Mouse (Mus musculus) neural tube, embryonic 11.5 days (tissue): ENCODE data around the gene Grb10. TPM values are rescaled to one million over a fixed set of nuclear protein-coding genes. Genes with fewer than 3 reads are reported as not detected.

ENCODE experiments used
- ATAC-seq: fragments of 200-750 bp; cut with Nextera tagmentation; 2 replicates; pipeline ENCODE4 v1.8.0; 2017; ENCODE audit warnings: moderate number of reproducible peaks, mild to moderate bottlenecking, moderate TSS enrichment, moderate library complexity; ENCODE audit not compliant: insufficient read depth, low FRiP score, low TSS enrichment
- DNase-seq: peaks from one replicate; pipeline ENCODE4 v3.0.0-alpha.2; 2015; ENCODE audit warnings: low spot score
- H3K27ac ChIP-seq: fragments of 300-500 bp; sonication (generic); 2 replicates; pipeline ENCODE4 v1.5.1; 2014; ENCODE audit warnings: low read depth, mild to moderate bottlenecking, low read length
- H3K27me3 ChIP-seq: fragments of 300-500 bp; sonication (generic); 2 replicates; pipeline ENCODE4 v1.6.1; 2014; ENCODE audit warnings: mild to moderate bottlenecking, low read length, mixed read lengths; ENCODE audit not compliant: control insufficient read depth, insufficient read depth
- H3K36me3 ChIP-seq: fragments of 300-500 bp; sonication (generic); 2 replicates; pipeline ENCODE4 v1.6.1; 2014; ENCODE audit warnings: mild to moderate bottlenecking, low read length, moderate library complexity, mixed read lengths; ENCODE audit not compliant: control insufficient read depth, insufficient read depth
- H3K4me1 ChIP-seq: fragments of 300-500 bp; sonication (generic); 2 replicates; pipeline ENCODE4 v1.6.1; 2014; ENCODE audit warnings: low read length, mixed read lengths; ENCODE audit not compliant: control insufficient read depth, insufficient read depth
- H3K4me2 ChIP-seq: fragments of 300-500 bp; sonication (generic); 2 replicates; pipeline ENCODE4 v1.6.1; 2014; ENCODE audit warnings: low read depth, mild to moderate bottlenecking, moderate library complexity
- H3K4me3 ChIP-seq: fragments of 300-500 bp; sonication (generic); 2 replicates; pipeline ENCODE4 v1.5.1; 2014; ENCODE audit warnings: low read depth, low read length
- H3K9ac ChIP-seq: fragments of 300-500 bp; sonication (generic); 2 replicates; pipeline ENCODE4 v1.6.1; 2014; ENCODE audit warnings: mild to moderate bottlenecking, low read length
- H3K9me3 ChIP-seq: fragments of 300-500 bp; sonication (generic); 2 replicates; pipeline ENCODE4 v1.6.1; 2016; ENCODE audit warnings: low read length; ENCODE audit not compliant: control insufficient read depth
- WGBS: fragments of 180-500 bp; shearing (Covaris S2); extraction: QIAGEN DNeasy Blood & Tissue Kit; methylation state at CpG from one replicate; pipeline ENCODE4 v1.1.7; 2014; 5-methylcytosine and 5-hydroxymethylcytosine counted together
- polyA plus RNA-seq: library from polyadenylated mRNA; unstranded; fragments of >200 nt; fragmentation: Nextera tagmentation; extraction: Ambion mirVana; gene quantifications from 2 replicates; pipeline ENCODE4 v1.2.1, GENCODE M21; 2014

Gene Grb10
- polyA plus RNA-seq, 1 experiment from 2014 or later: 181 TPM

DNA sequence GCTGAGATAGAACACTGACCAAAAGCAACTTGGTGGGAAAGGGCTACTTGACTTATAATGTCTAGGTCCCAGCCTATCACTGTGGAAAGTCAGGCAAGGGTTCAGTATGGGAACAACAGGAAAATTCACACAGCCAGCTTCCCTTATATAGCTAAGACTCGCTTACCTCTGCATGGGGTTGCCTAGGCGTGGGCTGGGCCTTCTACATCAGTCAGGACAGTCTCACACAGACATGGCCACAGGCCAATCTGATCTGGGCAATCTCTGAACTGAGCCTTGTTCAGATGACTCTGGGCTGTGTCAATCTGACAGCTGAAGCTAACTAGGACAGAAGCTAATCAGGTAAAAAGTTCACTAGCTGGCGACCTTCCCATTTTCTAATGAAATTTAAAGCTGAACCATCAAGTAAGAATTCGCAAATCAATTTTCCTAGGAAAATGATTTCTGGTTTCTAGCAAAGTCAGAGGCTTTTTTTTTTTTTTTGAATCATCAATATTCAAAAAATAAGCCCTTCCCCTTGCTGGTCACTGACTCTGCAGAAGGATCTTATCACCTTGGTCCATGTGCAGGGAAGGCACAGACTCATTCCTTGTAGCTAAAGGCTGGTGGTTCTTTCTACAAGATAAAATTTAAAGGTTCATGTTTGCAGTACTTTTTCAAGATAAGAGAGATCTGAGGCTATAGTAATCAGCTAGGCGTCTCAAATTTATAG lies 76.4 kb downstream of the Grb10 start:
- Histone ChIP-seq H3K27me3 (no peaks in the 10 kb centered on the region), H3K4me1 (0 out of 2 replicates have a peak, but pooled peaks cover 3% of the 10 kb centered on the region), H3K9ac (no peak overlapping the region), H3K27ac (no peak overlapping the region), H3K4me3 (no peak overlapping the region), H3K9me3 (no peaks in the 10 kb centered on the region), H3K4me2 (no peak overlapping the region), H3K36me3 (no peaks in the 10 kb centered on the region; the same call in 1 of the 2 replicates)
- DNase-seq: no peak
- 84% methylated on average over 5 of the region's 5 CpGs for WGBS
- no peak for ATAC-seq

DNA sequence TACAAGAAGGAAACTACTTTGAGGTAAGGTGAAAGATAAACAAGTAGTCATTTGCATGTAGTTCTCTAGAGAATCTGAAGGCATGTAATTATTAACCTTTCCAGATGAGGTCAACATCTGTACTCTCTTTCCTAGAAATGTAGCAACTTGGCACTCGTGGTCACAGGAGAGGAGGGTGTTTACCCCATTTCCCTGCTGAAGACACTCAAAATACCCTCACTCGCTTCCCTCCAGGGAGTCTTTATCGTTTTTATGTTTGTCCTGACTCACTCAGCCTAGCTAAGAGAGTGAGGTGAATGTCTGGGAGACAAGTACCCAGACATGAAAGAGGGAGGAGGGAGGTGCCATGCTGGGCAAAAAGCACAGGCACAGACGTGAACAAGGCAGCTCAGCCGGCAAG lies 77.6 kb downstream of the Grb10 start:
- H3K4me1 ChIP-seq: 0 out of 2 replicates have a peak, but pooled peaks cover 3% of the 10 kb centered on the region
- H3K36me3 ChIP-seq: no peaks in the 10 kb centered on the region; the same call in 1 of the 2 replicates
- no peak overlapping the region for H3K27ac ChIP-seq
- no peak for DNase-seq
- no peak overlapping the region for H3K4me3 ChIP-seq
- H3K9me3 ChIP-seq: no peaks in the 10 kb centered on the region
- no peak overlapping the region for H3K4me2 ChIP-seq
- no peak overlapping the region for H3K9ac ChIP-seq
- H3K27me3 ChIP-seq: no peaks in the 10 kb centered on the region
- 28% methylated on average over 5 of the region's 5 CpGs for WGBS
- ATAC-seq: no peak

DNA sequence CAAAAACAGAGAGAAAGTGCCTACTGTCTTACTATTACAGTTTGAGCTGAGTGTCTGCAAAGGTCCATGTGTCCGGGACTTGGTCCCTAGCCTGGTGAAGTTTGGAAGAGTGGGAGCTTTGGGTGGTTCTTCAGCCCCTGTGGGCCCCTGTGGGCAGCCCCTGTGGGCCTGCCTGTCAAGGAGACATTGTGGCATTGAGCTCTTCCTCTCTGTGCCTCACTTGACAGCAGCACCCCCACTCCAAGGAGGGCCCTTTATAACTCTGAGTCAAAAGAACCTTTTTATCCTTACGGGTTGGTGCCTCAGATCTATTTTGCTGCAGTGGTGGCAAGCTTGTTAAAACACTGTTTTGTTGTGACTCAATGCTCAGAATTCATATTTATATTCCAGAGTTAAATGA lies 78.3 kb downstream of the Grb10 start:
- no peaks in the 10 kb centered on the region; the same call in 1 of the 2 replicates for H3K36me3 ChIP-seq
- ATAC-seq: no peak
- WGBS: 77% methylated on average over 2 of the region's 2 CpGs
- H3K4me3 ChIP-seq: no peak overlapping the region
- H3K27me3 ChIP-seq: no peaks in the 10 kb centered on the region
- no peak overlapping the region for H3K9ac ChIP-seq
- H3K4me2 ChIP-seq: no peak overlapping the region
- DNase-seq: no peak
- 0 out of 2 replicates have a peak, but pooled peaks cover 3% of the 10 kb centered on the region for H3K4me1 ChIP-seq
- H3K27ac ChIP-seq: no peak overlapping the region
- no peaks in the 10 kb centered on the region for H3K9me3 ChIP-seq

DNA sequence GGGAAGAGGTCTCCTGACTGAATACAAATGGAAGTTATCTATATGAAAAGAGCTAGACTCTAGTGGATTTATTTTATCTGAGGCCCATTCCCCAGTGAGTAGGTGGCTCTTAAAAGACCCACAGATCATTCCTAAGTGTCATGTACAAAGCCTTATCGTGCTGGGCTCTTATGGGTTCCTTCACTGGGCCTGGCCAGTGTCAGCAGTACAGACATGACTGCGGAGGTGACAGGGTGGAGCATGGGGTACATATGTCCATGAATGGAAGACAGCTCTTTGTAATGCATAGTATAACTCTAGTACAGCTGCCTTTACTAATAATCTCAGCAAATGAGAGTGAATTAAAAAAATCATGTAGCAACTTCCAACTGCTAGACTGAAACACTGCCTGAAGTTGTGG lies 80.0 kb downstream of the Grb10 start:
- ATAC-seq (no peak), DNase-seq (no peak)
- Histone ChIP-seq H3K27me3 (no peaks in the 10 kb centered on the region), H3K4me1 (no peaks in the 10 kb centered on the region), H3K27ac (no peak overlapping the region), H3K4me3 (no peak overlapping the region), H3K9ac (no peak overlapping the region), H3K4me2 (no peak overlapping the region), H3K36me3 (no peaks in the 10 kb centered on the region; the same call in 1 of the 2 replicates), H3K9me3 (no peaks in the 10 kb centered on the region)
- WGBS: 87% methylated on average over 2 of the region's 2 CpGs

DNA sequence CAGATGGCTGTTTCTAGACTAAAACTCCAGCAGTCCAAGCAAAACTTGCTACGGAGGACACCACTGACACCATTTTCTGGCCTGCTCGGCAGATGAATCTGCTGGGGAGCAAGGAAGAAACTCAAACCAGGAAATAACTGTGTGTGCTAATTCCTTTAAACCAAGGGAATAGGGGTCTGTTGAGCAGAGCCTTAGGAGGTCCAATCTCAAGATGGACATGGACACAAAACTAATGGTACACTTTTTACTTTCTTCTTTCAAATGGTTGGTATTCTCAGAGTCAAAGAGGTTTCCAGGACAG lies 80.5 kb downstream of the Grb10 start:
- H3K9me3 ChIP-seq: no peaks in the 10 kb centered on the region
- H3K4me3 ChIP-seq: no peak overlapping the region
- 86% methylated on average over 2 of the region's 2 CpGs for WGBS
- no peaks in the 10 kb centered on the region for H3K27me3 ChIP-seq
- DNase-seq (no peak), ATAC-seq (no peak)
- no peaks in the 10 kb centered on the region; the same call in 1 of the 2 replicates for H3K36me3 ChIP-seq
- H3K4me1 ChIP-seq: no peaks in the 10 kb centered on the region
- no peak overlapping the region for H3K27ac ChIP-seq
- H3K4me2 ChIP-seq: no peak overlapping the region
- no peak overlapping the region for H3K9ac ChIP-seq

DNA sequence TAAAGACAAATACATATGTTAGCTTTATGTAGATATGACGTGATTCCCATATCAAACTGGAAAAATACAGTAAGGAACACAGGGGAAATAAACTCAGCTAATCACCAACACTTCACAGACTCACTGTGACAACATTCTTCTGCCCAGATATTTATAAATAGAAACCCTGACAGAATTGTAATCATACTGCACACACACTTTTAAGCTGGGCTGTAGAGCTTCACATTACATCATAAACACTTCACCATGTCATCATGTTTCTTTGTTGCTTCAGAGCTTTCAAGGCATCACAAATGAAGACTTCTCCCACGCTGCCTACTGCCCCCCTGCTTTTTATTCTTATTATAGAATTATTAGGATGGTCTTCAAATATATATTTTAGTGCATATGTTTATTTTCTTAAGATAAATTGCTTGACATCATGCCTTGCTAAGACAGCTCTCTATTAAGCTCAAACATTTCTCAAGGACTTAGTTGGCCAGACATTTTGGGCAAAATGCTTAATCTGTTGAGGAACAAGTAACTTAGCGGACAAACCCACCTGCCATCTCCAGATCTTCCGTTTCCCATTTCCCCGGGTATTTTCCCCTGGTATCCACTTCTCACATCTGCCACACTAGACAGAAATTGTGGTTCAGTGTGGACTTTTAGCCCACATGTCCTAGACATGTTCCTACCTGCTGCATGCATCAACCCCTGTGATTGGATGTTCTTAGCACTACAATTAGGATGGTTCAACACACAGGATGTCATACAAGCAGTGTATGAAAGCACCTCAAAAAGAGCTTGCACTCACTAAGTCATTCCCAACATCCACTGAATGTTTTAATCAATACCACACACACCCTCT lies 81.0 kb downstream of the Grb10 start:
- Histone ChIP-seq H3K4me2 (no peak overlapping the region), H3K4me3 (no peak overlapping the region), H3K27me3 (no peaks in the 10 kb centered on the region), H3K36me3 (peaks cover 2% of the 10 kb centered on the region; the same call in 1 of the 2 replicates), H3K4me1 (no peaks in the 10 kb centered on the region), H3K27ac (no peak overlapping the region), H3K9ac (no peak overlapping the region), H3K9me3 (no peaks in the 10 kb centered on the region)
- no peak for DNase-seq
- no peak for ATAC-seq
- WGBS: 91% methylated on average over 5 of the region's 5 CpGs

DNA sequence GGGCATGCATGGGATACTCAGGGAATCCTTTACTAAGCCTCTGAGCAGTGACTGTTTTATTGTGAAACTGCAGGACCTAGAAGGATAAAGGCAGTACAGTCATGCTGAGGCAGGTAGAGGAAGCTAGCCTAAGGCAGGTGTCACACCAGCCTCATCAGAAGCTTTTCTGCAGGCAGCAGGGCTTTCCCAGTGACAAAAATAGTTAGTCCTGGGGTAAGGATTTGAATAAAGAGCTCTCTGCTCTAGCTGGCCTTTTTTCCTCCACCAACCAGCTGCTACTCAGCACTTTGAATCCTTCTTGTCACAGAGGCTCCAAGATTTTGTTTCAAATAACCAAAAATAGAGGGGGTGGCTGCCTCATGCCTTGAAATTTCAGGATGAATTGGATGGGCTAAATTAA lies 82.7 kb downstream of the Grb10 start:
- Histone ChIP-seq H3K4me3 (no peak overlapping the region), H3K4me2 (no peak overlapping the region), H3K9me3 (no peaks in the 10 kb centered on the region), H3K9ac (no peak overlapping the region), H3K27me3 (no peaks in the 10 kb centered on the region), H3K27ac (no peak overlapping the region), H3K4me1 (no peaks in the 10 kb centered on the region), H3K36me3 (peaks cover 2% of the 10 kb centered on the region; the same call in 1 of the 2 replicates)
- ATAC-seq: no peak
- no peak for DNase-seq

DNA sequence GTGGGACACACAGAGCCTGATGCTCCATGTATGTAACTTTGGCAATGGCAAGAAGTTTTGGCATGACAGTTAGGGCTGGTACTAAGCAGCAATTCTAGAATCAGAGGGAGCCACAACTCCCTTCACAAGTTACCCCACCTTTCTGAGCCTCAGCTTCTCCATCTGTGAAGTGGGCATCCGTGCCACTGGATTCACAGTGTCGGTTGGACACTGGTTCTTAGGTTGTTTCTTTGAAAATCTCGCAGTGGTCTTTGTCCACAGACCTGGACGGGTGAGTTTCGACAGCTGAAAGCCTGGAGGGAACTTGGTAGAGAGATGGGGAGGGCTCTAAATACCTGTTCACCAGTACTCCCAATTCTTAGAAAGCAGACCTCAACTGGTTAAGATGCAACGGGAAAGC lies 83.9 kb downstream of the Grb10 start:
- Histone ChIP-seq H3K27ac (no peak overlapping the region), H3K27me3 (no peaks in the 10 kb centered on the region), H3K4me3 (no peak overlapping the region), H3K9me3 (no peaks in the 10 kb centered on the region), H3K4me1 (no peaks in the 10 kb centered on the region), H3K36me3 (peaks cover 2% of the 10 kb centered on the region; the same call in 1 of the 2 replicates), H3K4me2 (no peak overlapping the region), H3K9ac (no peak overlapping the region)
- DNase-seq (no peak), ATAC-seq (no peak)
- WGBS: 89% methylated on average over 6 of the region's 6 CpGs

DNA sequence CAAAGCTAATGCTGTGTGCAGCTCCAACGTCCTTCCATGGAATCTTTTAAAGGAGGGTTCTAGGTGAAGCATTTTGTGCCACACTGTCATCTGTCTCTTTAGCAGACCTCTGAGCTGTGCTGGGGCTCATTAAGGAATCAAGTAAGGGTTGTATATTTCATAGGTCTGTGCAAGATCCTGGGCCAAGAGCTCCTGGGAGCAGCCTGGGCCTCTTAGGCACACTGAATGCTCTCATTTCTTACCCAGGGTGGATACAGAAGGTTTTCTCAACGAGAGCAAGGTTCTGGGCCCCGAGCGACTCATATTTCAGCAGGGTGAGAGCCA lies 84.4 kb downstream of the Grb10 start:
- DNase-seq: no peak

More for the DNA sequence above, 84.4 kb downstream of the Grb10 start:
- no peaks in the 10 kb centered on the region for H3K27me3 ChIP-seq
- H3K4me2 ChIP-seq: no peak overlapping the region
- H3K27ac ChIP-seq: no peak overlapping the region
- H3K4me3 ChIP-seq: no peak overlapping the region
- H3K9me3 ChIP-seq: no peaks in the 10 kb centered on the region
- no peak for ATAC-seq
- WGBS: 80% methylated on average over 4 of the region's 4 CpGs
- no peak overlapping the region for H3K9ac ChIP-seq
- peaks cover 2% of the 10 kb centered on the region; the same call in 1 of the 2 replicates for H3K36me3 ChIP-seq
- no peaks in the 10 kb centered on the region for H3K4me1 ChIP-seq
